Mouse (Mus musculus) gastrocnemius, adult 2 months (tissue): ENCODE results near the gene Get4. TPM values are rescaled to one million over a fixed set of nuclear protein-coding genes. Genes with fewer than 3 reads are reported as not detected.

Experiments used
- DNase-seq: peaks from one replicate; pipeline ENCODE4 v3.0.0; 2022
- H3K27ac ChIP-seq: fragments of 200-600 bp; 2 replicates; pipeline ENCODE4 v1.8.1; 2022; ENCODE audit warnings: mild to moderate bottlenecking
- H3K4me3 ChIP-seq: fragments of 200-600 bp; 2 replicates; pipeline ENCODE4 v1.8.1; 2022; ENCODE audit warnings: mild to moderate bottlenecking, moderate library complexity
- CTCF ChIP-seq: fragments of 200-600 bp; IDR thresholded peaks from 2 replicates; pipeline ENCODE4 v1.8.1; 2022; ENCODE audit warnings: antibody characterized with exemption, mild to moderate bottlenecking, moderate library complexity
- intact Hi-C: fragments of 180-260 bp; cut with DNase I; formaldehyde crosslinking; loops from one replicate; pipeline ENCODE4 v1.15.1; 2025
- total RNA-seq, 2 experiments: library from RNA; stranded (reverse); gene quantifications; 2 replicates each; pipeline ENCODE4 v1.2.3; 2021

Get4 gene
- total RNA-seq, 2 experiments from 2014 or later = 30.6 to 31.1 TPM

DNA sequence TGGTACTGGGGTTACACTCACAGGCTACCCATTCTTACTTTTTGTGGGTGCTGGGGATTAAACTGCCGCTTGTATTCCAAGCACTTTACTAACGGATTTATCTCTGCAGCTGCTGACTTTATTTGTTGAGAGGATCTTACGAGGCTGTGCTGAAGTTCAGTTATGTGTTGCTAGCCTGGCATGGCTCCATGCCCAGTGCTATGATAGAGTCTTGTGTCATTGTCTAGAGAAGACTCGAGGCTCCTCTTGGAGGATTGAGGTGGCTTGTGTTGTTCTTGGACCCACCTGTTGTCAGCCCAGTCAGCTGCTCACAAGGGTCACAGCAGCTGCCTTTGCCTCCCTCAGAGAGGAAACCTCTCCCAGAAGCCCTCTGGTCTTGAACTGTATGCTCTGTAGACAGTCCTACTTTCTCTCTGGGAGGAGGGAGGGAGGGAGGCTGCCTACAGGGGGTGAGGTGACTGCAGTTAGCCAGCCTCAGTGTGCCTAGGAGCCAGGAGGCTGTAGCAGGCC, 32.1 kb upstream of the Get4 start:
- Histone ChIP-seq H3K4me3 (no peak overlapping the region), H3K27ac (peak overlapping the region; percentile 85)
- DNase-seq = no peak
- no peak for TF ChIP-seq CTCF
- intact Hi-C loops = no loop called here

DNA sequence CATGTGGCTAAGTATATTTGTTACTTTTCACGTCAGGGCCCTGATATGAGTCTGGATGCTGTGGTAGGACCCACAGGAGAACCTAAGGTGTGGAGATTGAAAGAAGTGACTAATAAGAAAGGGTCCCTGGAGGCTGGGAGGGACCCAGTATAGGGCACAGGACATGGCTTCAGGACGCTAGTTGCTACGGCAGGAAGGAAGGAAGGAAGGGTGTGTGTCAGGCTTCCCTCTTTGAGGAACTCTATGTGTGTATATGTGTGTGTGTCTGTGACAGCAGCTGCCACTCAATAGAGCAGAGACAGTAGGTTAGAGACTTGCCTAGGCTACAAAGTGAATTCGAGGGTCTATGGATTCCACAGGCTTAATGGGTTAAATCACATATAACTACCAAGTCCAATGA, 31.5 kb upstream of the Get4 start:
- TF ChIP-seq CTCF = no peak
- DNase-seq = no peak
- H3K27ac ChIP-seq = peak overlapping the region; percentile 85
- intact Hi-C loops = no loop called here
- no peak overlapping the region for H3K4me3 ChIP-seq

DNA sequence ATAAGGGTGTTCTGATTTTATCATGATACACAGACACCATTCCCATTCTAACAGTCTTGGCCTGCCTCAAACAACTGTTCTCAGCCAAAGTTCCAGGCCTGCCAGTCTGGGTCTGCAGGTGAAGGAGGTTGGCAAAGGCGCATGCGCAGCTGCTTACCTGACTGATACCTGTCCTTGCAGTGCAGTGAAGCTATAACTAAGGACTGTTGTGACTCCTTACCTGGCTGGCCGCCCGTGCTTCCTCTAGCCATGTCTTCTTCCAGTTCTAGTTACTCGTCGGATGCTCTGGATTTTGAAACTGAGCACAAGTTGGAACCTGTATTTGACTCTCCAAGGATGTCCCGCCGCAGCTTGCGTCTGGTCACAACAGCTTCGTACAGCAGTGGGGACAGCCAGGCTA, 28.8 kb upstream of the Get4 start:
- TF ChIP-seq CTCF = no peak
- no peak overlapping the region for H3K27ac ChIP-seq
- DNase-seq = no peak
- intact Hi-C loops = no loop called here
- no peak overlapping the region for H3K4me3 ChIP-seq

DNA sequence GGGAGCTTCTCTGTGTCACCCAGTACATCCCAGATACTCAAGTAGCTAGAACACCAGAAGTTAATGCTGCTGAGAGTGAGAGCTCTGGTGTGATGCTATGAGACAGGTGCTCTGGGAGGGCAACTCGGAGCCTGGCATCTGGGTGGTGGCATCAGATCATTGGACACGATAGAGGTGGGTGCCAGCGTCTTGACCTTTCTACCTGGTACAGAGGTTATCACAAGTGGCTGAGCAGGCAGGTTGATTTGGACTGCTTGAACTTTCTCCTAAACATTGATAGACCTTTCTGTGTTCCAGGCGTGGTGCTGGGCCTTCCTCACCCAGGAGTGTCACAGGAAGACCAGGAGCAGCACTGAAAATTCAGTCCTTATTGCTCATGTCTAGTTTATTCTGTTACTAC, 24.9 kb upstream of the Get4 start:
- Histone ChIP-seq H3K27ac (no peak overlapping the region), H3K4me3 (no peak overlapping the region)
- intact Hi-C loops = no loop called here
- TF ChIP-seq CTCF = no peak
- no peak for DNase-seq

DNA sequence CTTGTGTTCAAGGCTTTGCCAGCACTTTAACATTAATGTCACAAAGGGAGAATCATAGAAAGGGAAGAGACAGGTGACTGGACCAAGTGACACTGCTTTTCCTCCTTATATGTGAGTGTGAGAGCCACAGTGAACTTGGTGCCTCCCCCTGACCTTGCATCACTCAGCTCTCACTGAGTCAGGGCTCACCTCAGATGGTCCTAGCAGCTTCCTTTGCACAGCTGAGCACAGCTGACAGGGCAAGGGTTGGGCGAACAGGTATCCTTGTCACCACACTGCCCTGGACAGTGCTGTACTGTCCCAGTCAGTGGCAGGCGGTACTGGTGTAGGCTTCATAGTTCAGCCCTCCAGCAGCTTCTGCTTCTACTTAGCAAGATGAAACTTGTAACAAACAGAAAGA, 24.5 kb upstream of the Get4 start:
- TF ChIP-seq CTCF = no peak
- intact Hi-C loops = no loop called here
- DNase-seq = no peak
- Histone ChIP-seq H3K4me3 (no peak overlapping the region), H3K27ac (no peak overlapping the region)

- TF ChIP-seq CTCF = no peak
- intact Hi-C loops = no loop called here
- no peak for DNase-seq
- Histone ChIP-seq H3K27ac (no peak overlapping the region), H3K4me3 (no peak overlapping the region)
Observed at GRCm38 (mm10) chr5:139228318-139228717, 23.8 kb upstream of the Get4 start.

GRCm38 (mm10) chr5:139229716-139230115, 22.4 kb upstream of the Get4 start:
- DNase-seq = no peak
- TF ChIP-seq CTCF = no peak
- H3K27ac ChIP-seq = no peak overlapping the region
- H3K4me3 ChIP-seq = no peak overlapping the region
- intact Hi-C loops = no loop called here

GRCm38 (mm10) chr5:139232083-139232482, 20.0 kb upstream of the Get4 start:
- TF ChIP-seq CTCF = no peak
- DNase-seq = no peak
- H3K4me3 ChIP-seq = no peak overlapping the region
- intact Hi-C loops = no loop called here
- H3K27ac ChIP-seq = no peak overlapping the region

DNA sequence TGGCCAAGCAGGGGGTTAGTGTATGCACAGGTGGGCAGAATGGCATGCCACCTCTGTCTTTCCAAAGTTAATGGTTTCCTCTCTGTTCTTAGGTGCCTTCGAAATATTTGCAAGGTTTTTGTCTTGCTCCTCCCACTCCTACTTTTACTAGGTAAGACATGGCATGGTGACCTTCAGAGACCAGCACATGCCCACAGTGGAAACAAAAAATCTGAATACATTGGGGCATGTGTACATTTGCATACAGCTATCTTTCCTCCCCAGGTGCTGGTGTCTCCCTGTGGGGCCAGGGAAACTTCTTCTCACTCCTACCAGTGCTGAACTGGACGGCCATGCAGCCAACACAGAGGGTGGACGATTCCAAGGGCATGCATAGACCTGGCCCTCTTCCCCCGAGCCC, 17.7 kb upstream of the Get4 start:
- H3K27ac ChIP-seq = no peak overlapping the region
- intact Hi-C loops = no loop called here
- DNase-seq = no peak
- H3K4me3 ChIP-seq = no peak overlapping the region
- TF ChIP-seq CTCF = no peak

GRCm38 (mm10) chr5:139237436-139237835, 14.7 kb upstream of the Get4 start:
- Histone ChIP-seq H3K4me3 (no peak overlapping the region), H3K27ac (peak overlapping the region; percentile 63)
- TF ChIP-seq CTCF = no peak
- no peak for DNase-seq
- intact Hi-C loops = no loop called here

- H3K27ac ChIP-seq = no peak overlapping the region
- no peak for DNase-seq
- H3K4me3 ChIP-seq = no peak overlapping the region
- TF ChIP-seq CTCF = no peak
- intact Hi-C loops = no loop called here
Observed at GRCm38 (mm10) chr5:139241022-139241761, 10.9 kb upstream of the Get4 start.

DNA sequence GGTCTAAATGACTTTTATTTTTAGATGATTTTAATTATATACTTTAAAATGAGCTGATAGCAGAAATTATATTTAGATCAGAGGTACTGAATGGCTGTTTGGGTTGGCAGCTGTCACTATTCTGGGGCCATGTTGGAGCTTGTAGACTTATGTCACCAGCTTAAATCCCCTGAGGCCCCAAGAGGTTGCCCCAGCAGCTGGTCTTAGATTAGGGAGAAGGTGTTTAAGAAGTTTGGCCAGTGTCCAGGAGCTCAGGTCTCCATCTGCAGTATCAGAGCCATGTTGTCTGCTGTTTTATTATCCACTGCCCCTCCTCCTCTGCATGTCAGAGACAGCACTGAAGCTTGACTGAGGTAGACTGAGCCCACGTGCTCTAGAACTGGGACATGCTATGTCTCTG, 8.7 kb upstream of the Get4 start:
- no peak overlapping the region for H3K4me3 ChIP-seq
- intact Hi-C loops = no loop called here
- no peak for TF ChIP-seq CTCF
- no peak overlapping the region for H3K27ac ChIP-seq
- DNase-seq = no peak

- intact Hi-C loops = no loop called here
- H3K4me3 ChIP-seq = no peak overlapping the region
- TF ChIP-seq CTCF = no peak
- H3K27ac ChIP-seq = no peak overlapping the region
- no peak for DNase-seq
Observed at GRCm38 (mm10) chr5:139247767-139248166, 4.4 kb upstream of the Get4 start.

GRCm38 (mm10) chr5:139248846-139249245, 3.3 kb upstream of the Get4 start:
- no peak overlapping the region for H3K27ac ChIP-seq
- TF ChIP-seq CTCF = no peak
- intact Hi-C loops = no loop called here

More at GRCm38 (mm10) chr5:139248846-139249245, 3.3 kb upstream of the Get4 start:
- DNase-seq = no peak
- H3K4me3 ChIP-seq = no peak overlapping the region
